Mouse (Mus musculus): ENCODE measurements around the gene Slc25a30. TPM values are rescaled to one million over a fixed set of nuclear protein-coding genes. Genes with fewer than 3 reads are reported as not detected.
A peak's percentile ranks its signal among the peaks of the same experiment; 100 is the strongest.

Slc25a30 gene
- total and polyA plus RNA-seq, 3 experiments: 20.3 to 24.0 TPM; not detected in 1

DNA sequence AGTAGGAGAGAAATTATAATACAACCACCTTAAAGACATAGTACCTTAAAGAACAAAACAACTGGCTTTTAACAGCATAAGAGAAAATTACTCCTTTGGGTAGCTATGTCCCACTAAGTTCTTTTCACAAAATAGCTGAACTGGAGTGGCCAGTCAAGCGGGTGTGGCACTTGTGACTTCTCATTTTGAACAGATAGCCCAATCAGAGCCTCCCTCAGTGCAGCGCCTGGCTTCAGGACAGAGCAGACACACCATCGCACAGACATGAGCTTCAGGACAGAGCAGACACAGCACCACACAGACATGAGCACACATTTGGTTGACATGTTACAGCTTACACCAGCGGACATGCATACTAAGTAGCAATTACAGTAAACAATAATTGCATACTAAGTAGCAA is 35.8 kb downstream of the Slc25a30 start:
- TF ChIP-seq UBTF (IDR thresholded peaks at IDR 0.05; ENCODE audit: borderline replicate concordance, insufficient read depth, low read depth, low read length) (no peak), SIN3A (IDR thresholded peaks at IDR 0.05; ENCODE audit: low read length) (0 out of 2 replicates have a peak, but pooled peaks have one; percentile 10), MXI1 (IDR thresholded peaks at IDR 0.05; ENCODE audit: low read depth, low read length) (0 out of 2 replicates have a peak, but pooled peaks have one; percentile 20), MAX (IDR thresholded peaks at IDR 0.05; ENCODE audit: low read length) (no peak)
- H3K36me3 ChIP-seq (ENCODE audit: control insufficient read depth in 1 of 2, insufficient read depth in 2 of 2, low read length in 2 of 2): peaks cover 9 to 41% of the 10 kb centered on the region in 2 experiments
- H3K27me3 ChIP-seq (ENCODE audit: control insufficient read depth in 1 of 2, insufficient read depth in 2 of 2, low read length in 2 of 2): no peaks in the 10 kb centered on the region
- H3K4me1 ChIP-seq (ENCODE audit: control insufficient read depth in 1 of 2, insufficient read depth in 2 of 2, low read length in 2 of 2): peaks cover 18 to 34% of the 10 kb centered on the region in 2 experiments
- peaks cover 58% of the 10 kb centered on the region for H3K79me2 ChIP-seq (ENCODE audit: control insufficient read depth, insufficient read depth, low read length, poor library complexity)
- no peak overlapping the region for H3K9ac ChIP-seq (ENCODE audit: control insufficient read depth, low read depth, low read length, poor library complexity, severe bottlenecking)
- no peak overlapping the region for H3K4me3 ChIP-seq (ENCODE audit: control insufficient read depth in 1 of 2, insufficient read depth in 1 of 2, low read depth in 2 of 2, low read length in 2 of 2)
- no peak overlapping the region for H3K27ac ChIP-seq (ENCODE audit: control insufficient read depth, low read depth, low read length)
- H3K9me3 ChIP-seq (replicated peaks; ENCODE audit: insufficient read depth, low read length): no peaks in the 10 kb centered on the region
- peak; percentile 73 for DNase-seq (ENCODE audit: low read depth, low spot score)

- Histone ChIP-seq H3K4me3 (ENCODE audit: control insufficient read depth in 1 of 2, insufficient read depth in 1 of 2, low read depth in 2 of 2, low read length in 2 of 2) (no peak overlapping the region), H3K27me3 (ENCODE audit: control insufficient read depth in 1 of 2, insufficient read depth in 2 of 2, low read length in 2 of 2) (no peaks in the 10 kb centered on the region), H3K9me3 (replicated peaks; ENCODE audit: insufficient read depth, low read length) (no peaks in the 10 kb centered on the region), H3K4me1 (ENCODE audit: control insufficient read depth in 1 of 2, insufficient read depth in 2 of 2, low read length in 2 of 2) (peaks cover 18 to 32% of the 10 kb centered on the region in 2 experiments), H3K79me2 (ENCODE audit: control insufficient read depth, insufficient read depth, low read length, poor library complexity) (peaks cover 55% of the 10 kb centered on the region), H3K36me3 (ENCODE audit: control insufficient read depth in 1 of 2, insufficient read depth in 2 of 2, low read length in 2 of 2) (peaks cover 13 to 37% of the 10 kb centered on the region in 2 experiments), H3K27ac (ENCODE audit: control insufficient read depth, low read depth, low read length) (no peak overlapping the region), H3K9ac (ENCODE audit: control insufficient read depth, low read depth, low read length, poor library complexity, severe bottlenecking) (no peak overlapping the region)
- TF ChIP-seq BHLHE40 (IDR thresholded peaks at IDR 0.05; ENCODE audit: borderline replicate concordance, low read depth, low read length) (no peak), USF2 (IDR thresholded peaks at IDR 0.05; ENCODE audit: borderline replicate concordance in 1 of 2, insufficient read depth in 1 of 2, low read depth in 1 of 2, low read length in 2 of 2) (no peak), GATA1 (IDR thresholded peaks at IDR 0.05; ENCODE audit: low read depth, low read length) (peak; percentile 62), SIN3A (IDR thresholded peaks at IDR 0.05; ENCODE audit: low read length) (no peak; the same call in 1 of the 2 replicates), RAD21 (IDR thresholded peaks at IDR 0.05; ENCODE audit: low read depth, low read length) (no peak), E2F4 (IDR thresholded peaks at IDR 0.05; ENCODE audit: borderline replicate concordance, low read depth, low read length) (no peak), MYC (IDR thresholded peaks at IDR 0.05; ENCODE audit: low read depth, low read length) (no peak), TCF12 (IDR thresholded peaks at IDR 0.05; ENCODE audit: low read depth, low read length) (peak; percentile 75; the same call in 1 of the 2 replicates), TBP (IDR thresholded peaks at IDR 0.05; ENCODE audit: low read depth, low read length) (0 out of 2 replicates have a peak, but pooled peaks have one; percentile 20), SMC3 (IDR thresholded peaks at IDR 0.05; ENCODE audit: low read depth, low read length) (no peak), TAL1 (IDR thresholded peaks at IDR 0.05; ENCODE audit: low read length) (peak; percentile 82), POLR2AphosphoS5 (IDR thresholded peaks at IDR 0.05; ENCODE audit: borderline replicate concordance, low read depth, low read length) (no peak), MXI1 (IDR thresholded peaks at IDR 0.05; ENCODE audit: low read depth, low read length) (0 out of 2 replicates have a peak, but pooled peaks have one; percentile 27), EP300 (IDR thresholded peaks at IDR 0.05; ENCODE audit: low read depth in 1 of 2, low read length in 2 of 2) (peak; percentile 68 to 81), JUND (IDR thresholded peaks at IDR 0.05; ENCODE audit: low read depth, low read length) (no peak), MEF2A (IDR thresholded peaks at IDR 0.05; ENCODE audit: extremely low read depth, insufficient replicate concordance, low read depth, low read length, poor library complexity, severe bottlenecking) (no peak), HCFC1 (IDR thresholded peaks at IDR 0.05; ENCODE audit: low read depth, low read length) (no peak), MAFK (IDR thresholded peaks at IDR 0.05; ENCODE audit: borderline replicate concordance, low read depth, low read length) (no peak), ETS1 (IDR thresholded peaks at IDR 0.05; ENCODE audit: low read depth, low read length) (no peak)
- DNase-seq (ENCODE audit: low read depth, low spot score): peak; percentile 65
These were observed 37.7 kb downstream of the Slc25a30 start for GRCm38 (mm10) chr14:75749123-75749522.
